Mouse (Mus musculus) embryonic stem cell, embryonic (primary cell): Measurements from ENCODE around the gene Lhx2.

Experiments used
- CTCF ChIA-PET, 4 experiments: fragments of 300-600 bp in 2 of 4; fragments of 350-600 bp in 2 of 4; sonication (Branson Sonifier 250); formaldehyde crosslinking; loops; one replicate each; lab custom pipeline; 2022; ENCODE audit warnings: inconsistent platforms in 2 of 4; lab: Charles Lee
- POLR2A ChIA-PET, 4 experiments: fragments of 300-600 bp in 2 of 4; fragments of 350-600 bp in 2 of 4; sonication (Branson Sonifier 250); formaldehyde crosslinking; loops; one replicate each; lab custom pipeline; 2022; ENCODE audit warnings: antibody characterized with exemption in 4 of 4, inconsistent platforms in 1 of 4; lab: Charles Lee

Gene Lhx2

GRCm38 (mm10) chr2:38412599-38413177 is 73.6 kb downstream of the Lhx2 start:
- CTCF ChIA-PET, result interaction anchor here in 2 of 4 experiments (0.6 to 1.6 kb wide), 5 partner anchors 11 to 465 kb away, joined by 3 to 5 read pairs (median 4); no protein-coding TSS in a partner anchor
- POLR2A ChIA-PET, result interaction anchor here in 2 of 4 experiments (0.6 to 1.7 kb wide), 3 partner anchors 12 to 41 kb away, joined by 4 to 5 read pairs (median 5); no protein-coding TSS in a partner anchor

GRCm38 (mm10) chr2:38417970-38418369 is 78.9 kb downstream of the Lhx2 start:
- ChIA-PET CTCF (interaction anchor here in 3 of 4 experiments (0.5 to 3.9 kb wide), 6 partner anchors 11 to 53 kb away, joined by 3 to 14 read pairs (median 4); no protein-coding TSS in a partner anchor), POLR2A (interaction anchor here in 2 of 4 experiments (0.7 kb wide), 3 partner anchors 21 to 226 kb away, joined by 3 read pairs; partner anchors contain the start of gene Psmb7 (in 1 of the 2))
